Mouse (Mus musculus): ENCODE results near the gene Kdm5c. TPM values are rescaled to one million over a fixed set of nuclear protein-coding genes. Genes with fewer than 3 reads are reported as not detected.
A peak's percentile ranks its signal among the peaks of the same experiment; 100 is the strongest.

Gene Kdm5c
- 52.5 and 57.7 TPM in 2 replicates for polyA plus RNA-seq (2016; fragmentation: Nextera tagmentation; extraction: Ambion mirVana)

GRCm38 (mm10) chrX:152232781-152233763 lies at the start of gene Kdm5c:
TSS of gene Kdm5c (plus strand) at chrX:152233020.
- no peaks in the 10 kb centered on the region for H3K9me3 ChIP-seq
- peak within 1 kb of the TSS; percentile 77 for H3K4me2 ChIP-seq (replicated peaks)
- H3K27ac ChIP-seq: peak within 1 kb of the TSS; percentile 69
- H3K9ac ChIP-seq: peak within 1 kb of the TSS; percentile 89
- H3K36me3 ChIP-seq: 0 out of 2 replicates have a peak, but pooled peaks cover 6% of the 10 kb centered on the region
- peak; percentile 100 for ATAC-seq (ENCODE audit: insufficient number of reproducible peaks, insufficient read depth, low FRiP score, low TSS enrichment)
- peak within 1 kb of the TSS; percentile 84 for H3K4me3 ChIP-seq
- no peaks in the 10 kb centered on the region for H3K27me3 ChIP-seq
- under 1% methylated on average over 68 of the region's 69 CpGs for WGBS
- H3K4me1 ChIP-seq: peaks cover 11% of the 10 kb centered on the region

DNA sequence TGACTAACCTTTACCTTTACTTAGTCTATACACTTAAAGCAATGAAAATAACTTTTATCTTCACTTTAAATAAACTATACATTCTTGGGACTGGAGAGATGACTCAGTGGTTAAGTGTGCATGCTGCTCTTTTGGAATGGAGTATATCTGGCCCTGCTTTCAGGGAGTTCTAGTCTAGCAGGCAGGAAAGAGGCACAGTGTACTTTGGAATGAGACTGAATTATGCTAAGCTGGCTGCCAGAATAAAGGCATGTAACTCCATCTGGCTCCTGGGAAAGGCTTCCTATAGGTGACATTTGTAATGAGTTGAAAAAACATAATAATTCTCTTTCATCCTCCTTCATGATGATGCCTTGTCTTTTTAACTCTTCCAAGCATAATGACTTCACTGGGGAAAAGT lies 45.7 kb upstream of the Kdm5c start:
- Histone ChIP-seq H3K4me2 (replicated peaks) (no peak overlapping the region), H3K4me3 (no peak overlapping the region), H3K9ac (no peak overlapping the region), H3K4me1 (no peaks in the 10 kb centered on the region), H3K36me3 (no peaks in the 10 kb centered on the region), H3K27ac (no peak overlapping the region), H3K9me3 (no peaks in the 10 kb centered on the region), H3K27me3 (peaks cover 29% of the 10 kb centered on the region)
- ATAC-seq (ENCODE audit: insufficient number of reproducible peaks, insufficient read depth, low FRiP score, low TSS enrichment): no peak

DNA sequence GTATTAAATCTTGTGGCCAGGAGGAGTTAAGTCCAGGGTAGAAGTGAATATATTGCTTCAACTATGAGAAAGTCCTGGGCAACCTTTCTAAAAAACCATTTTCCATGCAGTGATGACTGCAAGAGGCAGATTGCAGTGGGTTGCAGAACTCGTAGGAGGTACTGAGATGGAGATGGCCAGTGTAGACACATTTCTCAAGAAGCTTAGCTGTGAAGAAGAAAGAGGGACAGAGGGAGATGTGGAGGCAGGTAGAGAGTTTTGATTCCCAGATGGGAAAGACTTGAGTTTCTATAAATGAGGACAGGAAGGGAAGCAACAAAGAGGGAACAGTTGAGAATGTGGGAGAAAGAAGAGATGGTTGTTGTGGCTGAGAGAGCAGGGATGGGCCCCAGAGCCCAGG lies 41.6 kb upstream of the Kdm5c start:
- Histone ChIP-seq H3K9ac (no peak overlapping the region), H3K27ac (no peak overlapping the region), H3K4me3 (no peak overlapping the region), H3K4me1 (no peaks in the 10 kb centered on the region), H3K36me3 (no peaks in the 10 kb centered on the region), H3K4me2 (replicated peaks) (no peak overlapping the region), H3K27me3 (peaks cover 53% of the 10 kb centered on the region), H3K9me3 (no peaks in the 10 kb centered on the region)
- no peak for ATAC-seq (ENCODE audit: insufficient number of reproducible peaks, insufficient read depth, low FRiP score, low TSS enrichment)
- WGBS: 70% methylated on average over 1 of the region's 1 CpGs

DNA sequence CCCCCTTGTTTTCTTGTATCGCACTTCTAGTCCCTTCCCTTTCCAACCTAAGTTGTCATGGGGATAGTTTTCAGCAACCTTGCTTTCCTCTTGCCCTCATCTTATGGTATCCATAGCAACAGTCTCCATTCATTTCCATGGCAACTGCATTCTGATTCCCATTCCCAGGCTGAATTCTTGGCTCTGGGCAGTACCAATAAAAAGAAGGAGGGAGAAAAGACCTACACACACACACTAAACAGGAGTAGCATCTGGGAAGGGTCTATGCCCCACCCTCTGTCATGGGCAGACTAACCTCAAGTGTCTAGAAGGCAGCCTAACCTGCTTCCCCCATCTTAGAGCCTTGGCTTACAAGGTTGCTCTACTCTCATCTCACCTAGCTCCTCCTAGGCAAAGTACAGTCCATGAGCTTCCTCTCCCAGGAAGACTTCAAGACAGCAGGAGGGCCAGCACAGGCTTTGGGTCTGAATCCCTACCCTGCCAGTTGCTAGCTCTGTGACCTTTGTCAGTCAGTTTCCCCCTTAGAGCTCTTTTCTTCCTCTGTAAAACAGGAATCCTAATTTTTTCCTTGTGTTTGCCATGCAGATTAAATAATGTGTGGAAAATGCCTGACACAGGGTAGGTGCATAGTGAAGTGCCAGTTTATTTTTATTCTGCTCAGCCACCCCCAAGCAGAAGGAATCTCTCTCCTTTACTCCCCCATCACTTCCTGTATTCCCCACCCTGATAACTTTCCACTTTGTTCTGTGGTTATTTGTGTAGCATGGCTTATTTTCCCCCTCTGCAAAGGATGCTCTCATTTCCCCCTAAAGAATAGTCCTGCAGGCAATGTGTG lies 34.8 kb upstream of the Kdm5c start:
- no peak for ATAC-seq (ENCODE audit: insufficient number of reproducible peaks, insufficient read depth, low FRiP score, low TSS enrichment)
- Histone ChIP-seq H3K27me3 (peaks cover 58% of the 10 kb centered on the region), H3K9ac (no peak overlapping the region), H3K4me1 (no peaks in the 10 kb centered on the region), H3K9me3 (no peaks in the 10 kb centered on the region), H3K4me2 (replicated peaks) (no peak overlapping the region), H3K27ac (no peak overlapping the region), H3K36me3 (no peaks in the 10 kb centered on the region), H3K4me3 (no peak overlapping the region)
- 76% methylated on average over 1 of the region's 1 CpGs for WGBS

DNA sequence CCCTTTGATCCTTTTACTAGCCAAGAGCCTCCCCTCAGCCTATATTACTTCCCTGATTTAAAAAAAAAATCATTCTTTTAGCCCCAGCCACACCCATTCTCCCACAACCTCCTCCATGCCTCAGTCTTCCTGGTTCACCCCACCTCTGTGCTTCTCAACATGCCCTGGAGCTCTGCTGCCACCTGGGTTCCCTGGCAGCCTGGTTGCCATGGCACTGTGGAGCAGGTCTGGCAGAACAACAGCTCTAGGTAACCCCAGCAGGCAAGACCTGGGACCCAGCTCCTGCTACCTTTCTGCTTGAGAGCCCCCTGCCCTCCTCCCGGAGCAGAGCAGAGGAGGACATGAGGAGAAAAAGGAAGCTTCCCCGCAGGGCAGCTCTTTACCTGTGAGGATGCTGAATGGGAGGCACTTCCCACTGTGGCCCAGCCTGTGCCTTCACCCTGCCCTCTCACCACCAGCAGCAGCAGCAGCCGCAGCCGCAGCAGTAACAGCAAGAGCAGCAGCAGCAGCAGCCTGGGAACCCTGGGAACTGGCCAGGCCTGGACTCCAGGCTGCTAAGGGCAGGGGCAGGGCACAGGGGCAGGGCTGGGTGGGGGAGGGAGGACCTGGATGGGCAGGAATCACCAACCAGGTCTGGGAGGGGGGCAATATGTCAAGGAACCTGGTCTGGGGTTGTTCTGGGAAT lies 30.9 kb upstream of the Kdm5c start:
- Histone ChIP-seq H3K4me1 (no peaks in the 10 kb centered on the region), H3K36me3 (no peaks in the 10 kb centered on the region), H3K4me3 (no peak overlapping the region), H3K9me3 (no peaks in the 10 kb centered on the region), H3K27ac (no peak overlapping the region), H3K27me3 (peaks cover 60% of the 10 kb centered on the region), H3K9ac (no peak overlapping the region), H3K4me2 (replicated peaks) (no peak overlapping the region)
- ATAC-seq (ENCODE audit: insufficient number of reproducible peaks, insufficient read depth, low FRiP score, low TSS enrichment): no peak
- WGBS: 21% methylated on average over 4 of the region's 4 CpGs

GRCm38 (mm10) chrX:152202422-152203103 lies 30.3 kb upstream of the Kdm5c start:
- Histone ChIP-seq H3K9ac (no peak overlapping the region), H3K9me3 (no peaks in the 10 kb centered on the region), H3K27me3 (peaks cover 64% of the 10 kb centered on the region), H3K36me3 (no peaks in the 10 kb centered on the region), H3K27ac (no peak overlapping the region), H3K4me1 (no peaks in the 10 kb centered on the region), H3K4me3 (no peak overlapping the region), H3K4me2 (replicated peaks) (no peak overlapping the region)
- 29% methylated on average over 8 of the region's 8 CpGs for WGBS
- ATAC-seq (ENCODE audit: insufficient number of reproducible peaks, insufficient read depth, low FRiP score, low TSS enrichment): no peak

DNA sequence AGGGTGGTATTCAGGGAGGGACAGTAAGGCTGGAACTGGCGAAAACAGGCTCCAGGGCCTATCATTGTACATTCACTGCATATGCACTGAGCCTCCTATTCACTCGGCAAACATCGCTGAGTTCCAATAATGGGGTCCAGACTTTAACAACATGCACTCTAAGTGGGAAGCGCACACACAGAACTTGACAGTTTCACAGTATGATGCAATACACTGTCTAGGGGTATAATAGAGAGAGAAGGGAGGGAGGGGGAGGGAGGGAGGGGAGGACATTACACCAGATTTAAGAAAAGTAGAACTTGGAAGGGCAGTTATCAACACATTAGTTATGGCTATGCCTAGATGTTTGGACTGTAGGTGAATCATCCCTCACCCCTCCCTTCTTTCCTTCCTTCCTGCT lies 29.6 kb upstream of the Kdm5c start:
- H3K9me3 ChIP-seq: no peaks in the 10 kb centered on the region
- H3K9ac ChIP-seq: no peak overlapping the region
- no peak overlapping the region for H3K4me3 ChIP-seq
- H3K27ac ChIP-seq: no peak overlapping the region
- H3K36me3 ChIP-seq: no peaks in the 10 kb centered on the region
- H3K4me1 ChIP-seq: no peaks in the 10 kb centered on the region
- peaks cover 60% of the 10 kb centered on the region for H3K27me3 ChIP-seq
- no peak overlapping the region for H3K4me2 ChIP-seq (replicated peaks)
- no peak for ATAC-seq (ENCODE audit: insufficient number of reproducible peaks, insufficient read depth, low FRiP score, low TSS enrichment)
- WGBS: 70% methylated on average over 4 of the region's 4 CpGs

- ATAC-seq (ENCODE audit: insufficient number of reproducible peaks, insufficient read depth, low FRiP score, low TSS enrichment): no peak
- no peak overlapping the region for H3K9ac ChIP-seq
Observed at GRCm38 (mm10) chrX:152205486-152205885, 27.3 kb upstream of the Kdm5c start.

DNA sequence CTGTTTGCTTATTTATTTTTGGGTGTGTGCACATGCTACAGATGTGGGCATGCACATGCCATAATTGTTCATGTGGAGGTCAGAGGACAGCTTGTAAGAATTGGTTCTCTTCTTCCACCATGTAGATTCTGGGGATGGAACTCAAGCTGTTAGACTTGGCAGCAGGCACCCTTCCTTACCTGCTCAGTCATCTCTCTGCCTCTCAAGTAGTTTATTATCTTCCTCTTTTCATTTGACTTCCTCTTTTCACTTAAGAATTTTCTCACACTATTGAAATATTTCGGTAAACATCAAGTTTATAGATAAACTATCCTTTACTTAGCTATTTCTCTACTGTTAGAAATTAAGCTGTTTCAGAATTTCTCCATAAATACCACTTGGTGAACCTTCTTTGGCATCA lies 18.1 kb upstream of the Kdm5c start:
- no peak for ATAC-seq (ENCODE audit: insufficient number of reproducible peaks, insufficient read depth, low FRiP score, low TSS enrichment)
- peaks cover 47% of the 10 kb centered on the region for H3K27me3 ChIP-seq
- H3K4me3 ChIP-seq: no peak overlapping the region
- H3K36me3 ChIP-seq: no peaks in the 10 kb centered on the region
- H3K27ac ChIP-seq: no peak overlapping the region
- H3K9me3 ChIP-seq: no peaks in the 10 kb centered on the region
- no peak overlapping the region for H3K4me2 ChIP-seq (replicated peaks)
- WGBS: 86% methylated on average over 1 of the region's 1 CpGs
- H3K9ac ChIP-seq: no peak overlapping the region
- H3K4me1 ChIP-seq: no peaks in the 10 kb centered on the region

More at GRCm38 (mm10) chrX:152205486-152205885, 27.3 kb upstream of the Kdm5c start:
- Histone ChIP-seq H3K9me3 (no peaks in the 10 kb centered on the region), H3K27ac (no peak overlapping the region), H3K36me3 (no peaks in the 10 kb centered on the region), H3K4me2 (replicated peaks) (no peak overlapping the region), H3K27me3 (peaks cover 65% of the 10 kb centered on the region), H3K4me1 (no peaks in the 10 kb centered on the region), H3K4me3 (no peak overlapping the region)
- 89% methylated on average over 1 of the region's 1 CpGs for WGBS

GRCm38 (mm10) chrX:152218529-152218928 lies 14.3 kb upstream of the Kdm5c start:
- no peak overlapping the region for H3K27ac ChIP-seq
- ATAC-seq (ENCODE audit: insufficient number of reproducible peaks, insufficient read depth, low FRiP score, low TSS enrichment): no peak
- no peaks in the 10 kb centered on the region for H3K36me3 ChIP-seq
- WGBS: 98% methylated on average over 2 of the region's 2 CpGs
- no peaks in the 10 kb centered on the region for H3K9me3 ChIP-seq
- no peak overlapping the region for H3K9ac ChIP-seq
- no peaks in the 10 kb centered on the region for H3K4me1 ChIP-seq
- peaks cover 54% of the 10 kb centered on the region for H3K27me3 ChIP-seq
- no peak overlapping the region for H3K4me2 ChIP-seq (replicated peaks)
- H3K4me3 ChIP-seq: no peak overlapping the region

DNA sequence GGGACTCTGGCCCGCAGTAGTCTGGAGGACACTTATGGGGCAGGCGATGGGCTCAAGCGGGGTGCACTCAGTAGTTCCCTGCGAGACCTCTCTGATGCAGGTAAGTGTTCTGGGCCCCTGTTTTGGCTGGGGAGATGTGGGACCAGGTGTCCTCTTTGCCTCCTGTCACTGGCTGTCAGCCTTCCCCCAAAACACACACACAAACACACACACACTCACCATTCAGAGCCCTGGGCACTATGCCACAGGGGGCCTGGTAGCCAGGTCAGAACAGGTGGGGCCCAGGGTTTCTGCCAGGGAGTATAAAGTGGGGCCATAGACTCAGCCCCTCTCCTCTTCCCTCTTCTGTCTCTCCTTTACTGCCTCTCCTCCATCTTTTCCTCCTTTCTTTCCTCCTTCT lies 11.1 kb upstream of the Kdm5c start:
- no peaks in the 10 kb centered on the region for H3K36me3 ChIP-seq
- no peak overlapping the region for H3K27ac ChIP-seq
- H3K9ac ChIP-seq: no peak overlapping the region
- peaks cover 57% of the 10 kb centered on the region for H3K27me3 ChIP-seq
- ATAC-seq (ENCODE audit: insufficient number of reproducible peaks, insufficient read depth, low FRiP score, low TSS enrichment): no peak
- H3K4me2 ChIP-seq (replicated peaks): no peak overlapping the region
- H3K9me3 ChIP-seq: no peaks in the 10 kb centered on the region
- no peak overlapping the region for H3K4me3 ChIP-seq
- no peaks in the 10 kb centered on the region for H3K4me1 ChIP-seq
- WGBS: 73% methylated on average over 4 of the region's 4 CpGs

Data from embryonic facial prominence, embryonic 12.5 days (tissue).